Mouse (Mus musculus): ENCODE data around the gene Gpx8.
A peak's percentile ranks its signal among the peaks of the same experiment; 100 is the strongest.

Gene Gpx8

DNA sequence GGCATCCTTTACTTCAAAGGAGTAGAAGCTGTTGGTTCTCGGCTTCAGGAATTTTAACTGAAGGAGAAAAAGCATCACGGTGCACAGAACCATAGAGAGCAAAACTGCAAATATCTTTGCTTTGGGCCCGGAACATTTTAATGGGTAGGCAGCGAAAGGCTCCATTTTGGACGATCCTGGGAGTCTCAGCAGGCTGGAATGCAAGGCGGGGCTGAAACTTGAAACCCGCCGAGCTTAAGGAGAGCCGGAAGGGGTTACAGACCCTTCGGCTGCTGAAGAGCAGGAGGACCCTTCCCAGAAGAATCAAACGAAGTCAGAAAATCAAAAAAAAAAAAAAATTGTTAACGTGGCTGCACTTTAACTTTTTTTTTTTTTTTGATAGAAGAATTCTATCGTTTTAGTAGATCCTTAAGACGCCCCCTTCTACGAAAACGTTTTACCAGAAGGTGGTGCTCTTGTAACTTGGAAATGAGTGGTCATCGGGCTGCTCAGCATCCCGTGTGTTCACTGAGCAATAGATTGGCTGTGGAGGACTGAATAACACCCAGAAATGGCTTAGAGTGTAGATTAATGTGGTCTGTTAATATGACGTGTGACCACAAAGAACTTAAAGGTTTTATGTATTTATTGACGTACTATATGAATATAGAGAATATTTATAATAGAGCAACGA, at the start of gene Gpx8:
Gene Gpx8 (minus strand): TSS at position 200 of the 673 bp plus-strand sequence.
- DNase-seq: no peak

DNA sequence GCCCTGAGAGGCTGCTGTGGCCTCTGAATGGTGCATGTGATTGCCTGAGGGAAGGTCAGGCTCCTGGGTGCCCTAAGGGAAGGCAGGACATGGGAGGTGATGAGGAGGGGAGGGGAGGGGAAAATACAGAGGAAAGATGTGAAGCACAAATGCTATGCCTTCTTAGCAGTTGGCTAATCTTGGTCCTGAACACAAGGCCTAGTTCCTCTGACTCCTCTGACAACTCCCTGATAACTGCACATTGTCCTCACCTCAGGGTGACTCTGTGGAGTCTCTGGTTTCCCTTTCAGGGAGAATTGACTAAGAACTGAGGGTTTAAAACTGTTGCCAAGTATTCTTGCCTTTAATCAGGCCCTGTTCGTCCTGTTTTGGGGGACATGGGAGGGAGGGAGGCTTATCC, 48.4 kb upstream of the Gpx8 start:
- no peak for DNase-seq

DNA sequence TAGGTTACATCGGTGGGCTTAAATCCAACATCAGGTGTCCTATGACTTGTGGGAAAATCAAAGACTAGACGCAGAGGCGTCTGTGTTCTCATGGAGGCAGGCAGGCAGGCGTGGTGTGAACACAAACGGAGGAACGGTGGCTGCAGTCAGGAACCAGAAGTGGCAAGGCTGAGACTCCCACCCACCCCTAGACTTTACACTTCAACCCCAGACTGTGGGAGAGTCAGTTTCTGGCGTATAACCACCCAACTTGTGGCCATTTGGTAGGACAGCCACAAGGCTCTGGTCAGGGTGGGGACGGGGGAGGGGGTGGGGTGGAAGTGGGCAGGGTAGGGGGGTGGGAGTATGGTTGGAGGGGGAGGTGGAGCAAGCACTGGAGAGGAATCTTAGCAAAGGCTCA, 44.3 kb upstream of the Gpx8 start:
- no peak for DNase-seq

DNA sequence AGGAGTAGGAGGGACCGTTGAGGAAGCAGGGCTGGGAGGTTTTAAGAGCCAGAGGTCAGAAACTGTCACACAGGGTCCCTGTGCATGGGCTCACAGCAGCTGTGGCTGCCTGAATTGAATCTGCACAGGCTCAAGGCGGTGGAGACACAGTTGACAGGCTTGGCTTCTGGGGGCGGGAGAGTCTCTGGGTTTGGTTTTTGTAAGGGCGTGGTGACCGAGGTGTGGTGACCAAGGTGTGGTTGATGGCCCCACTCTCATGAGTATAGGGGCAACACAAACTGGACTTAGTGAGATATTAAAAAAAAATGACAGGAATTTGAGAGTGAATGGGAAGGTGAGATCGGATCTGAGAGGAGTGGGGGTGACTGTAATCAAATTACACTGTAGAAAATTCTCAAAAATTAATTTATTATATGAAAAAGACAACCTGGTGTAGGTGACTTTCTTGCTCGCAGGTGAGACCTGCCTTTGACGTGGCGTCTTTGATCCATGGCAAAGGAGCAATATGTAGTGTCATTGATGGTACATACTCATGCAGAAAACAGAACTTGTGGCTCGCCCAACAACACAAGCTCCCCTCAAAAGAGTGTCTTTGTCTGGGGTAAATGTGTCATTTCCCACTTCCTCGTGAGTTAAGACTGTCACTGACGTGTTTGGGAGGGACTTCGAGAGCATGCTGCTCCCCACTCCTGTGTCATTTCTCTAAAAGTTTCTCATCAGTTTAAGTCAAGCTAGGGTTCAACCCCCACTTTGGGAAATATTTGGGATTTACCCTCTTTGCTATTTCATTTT, 41.2 kb upstream of the Gpx8 start:
- no peak for DNase-seq

DNA sequence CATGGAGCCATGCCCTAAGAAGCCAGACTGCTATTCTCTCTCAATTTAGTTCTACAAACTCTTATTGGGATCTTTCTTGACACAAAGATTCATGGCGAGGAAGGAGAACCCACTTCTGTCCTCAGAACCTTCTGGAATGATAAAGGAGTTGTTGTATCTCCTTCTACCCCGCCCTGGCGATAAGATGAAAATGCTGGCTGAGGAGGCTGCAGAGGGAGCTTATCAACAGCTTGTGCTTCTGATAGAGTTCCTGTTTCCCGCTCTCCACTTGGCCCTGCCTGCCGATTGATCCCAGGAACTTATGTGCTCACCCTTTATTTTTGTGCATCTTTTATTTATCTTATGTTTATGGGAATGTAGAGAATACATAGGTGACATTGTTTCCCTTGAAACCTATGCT, 38.5 kb upstream of the Gpx8 start:
- no peak for DNase-seq

DNA sequence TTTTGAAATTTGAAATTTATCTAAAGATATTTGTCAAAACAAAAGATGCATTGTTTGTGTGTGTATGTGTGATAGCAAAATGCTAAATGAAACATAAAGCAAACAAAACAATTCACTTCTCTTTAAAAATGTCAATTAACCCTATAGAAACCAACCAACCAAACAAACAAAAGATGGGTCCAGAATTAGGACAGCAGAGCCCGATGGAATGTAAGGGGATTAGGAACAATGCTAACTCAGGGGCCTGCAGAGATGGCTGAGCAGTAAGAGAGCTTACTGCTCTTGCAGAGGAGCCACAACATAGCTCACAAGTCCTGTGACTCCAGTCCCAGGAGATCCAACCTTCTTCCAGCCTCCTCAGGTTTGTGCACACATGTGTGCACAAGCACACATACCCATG, 35.9 kb upstream of the Gpx8 start:
- DNase-seq: no peak

DNA sequence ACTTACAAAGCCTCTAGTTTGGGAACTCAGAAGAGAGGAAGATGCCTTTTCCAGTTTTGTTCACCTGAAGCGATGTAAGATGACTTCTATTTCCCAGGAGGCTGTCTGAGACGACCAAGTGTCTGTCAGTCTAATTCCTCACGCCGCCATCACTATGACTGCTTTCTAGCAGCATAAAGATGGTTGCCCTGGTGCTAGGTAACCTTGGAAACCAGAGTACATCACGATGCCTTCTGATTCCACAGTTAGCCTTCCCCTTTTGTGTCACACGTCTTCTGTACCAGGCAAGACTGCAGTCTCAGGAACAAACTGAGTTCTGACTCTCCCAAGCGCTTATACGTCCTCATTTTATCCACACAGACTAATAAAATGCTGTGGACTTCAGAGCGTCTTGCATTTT, 32.8 kb upstream of the Gpx8 start:
- no peak for DNase-seq

DNA sequence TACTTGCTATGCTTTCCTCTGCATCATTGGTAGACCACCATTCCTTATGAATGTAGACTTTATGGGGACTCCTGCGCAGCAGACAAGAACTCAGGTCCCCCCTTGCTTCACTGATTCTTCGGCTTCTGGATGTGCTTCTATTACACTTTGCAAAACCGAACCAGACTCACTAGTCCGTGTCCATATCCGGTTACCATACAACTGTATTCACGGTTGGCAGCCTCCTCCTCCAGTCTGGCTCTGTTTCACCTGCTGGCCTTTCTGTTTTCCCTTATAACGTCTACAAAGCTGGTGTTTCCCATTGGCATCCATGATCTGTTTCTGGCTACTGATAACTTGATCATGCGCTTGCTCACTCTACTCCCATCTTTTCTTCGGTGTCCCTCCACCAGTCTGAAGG, 18.3 kb upstream of the Gpx8 start:
- no peak for DNase-seq

DNA sequence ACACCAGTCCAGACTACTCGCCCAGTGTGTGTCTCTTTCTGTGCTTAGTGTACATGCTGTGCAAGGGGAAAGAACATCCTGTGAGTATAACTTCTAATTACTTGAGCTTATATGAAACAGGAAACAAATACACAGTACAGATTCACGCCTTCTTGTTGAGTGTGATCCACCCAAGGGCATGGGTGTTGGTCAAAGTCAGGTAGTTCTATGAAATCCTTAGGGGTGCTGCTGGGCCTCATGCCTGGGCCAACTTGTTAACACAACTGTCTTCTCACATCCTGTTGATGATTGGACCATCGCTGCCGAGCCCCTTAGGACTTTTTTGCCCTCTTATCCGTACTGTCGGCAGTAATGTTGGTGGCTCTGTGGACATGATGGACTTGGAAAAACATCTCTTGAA, 15.5 kb upstream of the Gpx8 start:
- DNase-seq: no peak

DNA sequence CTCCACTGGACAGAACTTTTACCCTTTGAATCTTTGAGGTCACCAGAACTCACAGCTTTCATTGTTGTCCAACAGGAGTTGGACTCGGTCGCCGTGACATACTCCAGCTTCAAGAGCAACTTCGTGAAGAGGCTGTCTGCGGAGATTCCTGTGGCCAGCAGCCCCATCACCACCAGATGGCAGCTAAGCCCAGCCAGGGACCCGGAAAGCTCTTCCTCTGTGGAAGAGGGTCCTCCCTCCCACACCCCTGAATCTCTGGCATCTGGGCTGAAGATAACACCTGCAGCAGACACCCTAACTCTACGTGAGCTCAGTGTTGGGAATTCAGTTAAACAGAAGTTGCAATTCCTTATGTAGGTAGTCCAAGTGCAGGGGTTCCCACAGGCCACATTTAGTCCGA, 9.6 kb upstream of the Gpx8 start:
- DNase-seq: no peak

DNA sequence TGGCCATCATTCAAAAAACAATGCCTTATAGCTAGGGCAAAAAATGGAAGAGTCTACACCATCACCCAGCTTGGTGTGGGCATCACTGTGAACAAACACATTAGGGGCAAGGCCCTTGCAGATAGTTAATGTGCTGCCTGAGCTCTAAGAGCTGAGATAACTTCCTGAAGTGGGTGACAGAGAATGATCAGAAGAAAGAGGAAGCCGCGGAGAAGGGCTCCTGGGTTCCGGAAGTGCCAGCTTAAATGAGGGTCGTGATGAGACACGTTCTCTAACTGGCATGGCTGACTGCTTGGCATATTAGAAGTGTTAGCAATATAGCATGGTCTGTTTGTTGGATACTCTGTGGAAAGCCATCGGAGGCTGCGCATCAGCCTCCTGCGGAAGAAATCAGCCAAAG, 8.0 kb upstream of the Gpx8 start:
- no peak for DNase-seq

DNA sequence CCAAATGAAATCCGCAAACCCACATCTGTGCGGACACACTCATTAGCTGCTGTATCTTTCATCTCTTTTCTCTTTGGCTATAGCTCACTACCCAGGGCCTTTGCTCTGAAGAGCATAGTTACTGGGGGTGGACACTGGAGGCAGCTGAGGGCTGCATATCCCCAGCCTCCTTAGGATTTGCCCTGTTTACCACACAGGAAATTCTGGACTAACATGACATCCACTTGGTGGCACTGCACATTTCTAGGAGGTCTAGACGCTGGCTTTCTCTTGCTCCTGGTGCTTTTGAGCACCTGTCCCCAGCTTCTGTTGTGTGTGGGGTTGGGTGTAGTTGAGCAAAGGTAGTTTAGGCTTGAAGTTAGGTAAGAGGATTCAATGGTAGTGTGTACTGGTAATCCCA, 1.4 kb upstream of the Gpx8 start:
- no peak for DNase-seq

DNA sequence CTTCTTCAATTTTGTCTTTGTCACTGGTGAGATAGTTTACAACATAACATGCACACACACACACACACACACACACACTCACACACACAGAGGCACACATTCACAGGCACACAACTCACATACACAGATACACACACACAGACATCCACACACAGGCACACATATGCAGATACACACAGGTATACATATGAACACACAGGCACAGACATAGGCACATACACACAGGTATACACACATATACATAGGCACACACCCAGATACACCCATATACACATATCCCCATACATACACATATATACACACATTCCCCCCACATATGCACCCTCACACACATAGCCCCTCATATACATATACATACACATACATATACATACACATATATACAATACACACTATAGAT, 808 bp upstream of the Gpx8 start:
- no peak for DNase-seq

DNA sequence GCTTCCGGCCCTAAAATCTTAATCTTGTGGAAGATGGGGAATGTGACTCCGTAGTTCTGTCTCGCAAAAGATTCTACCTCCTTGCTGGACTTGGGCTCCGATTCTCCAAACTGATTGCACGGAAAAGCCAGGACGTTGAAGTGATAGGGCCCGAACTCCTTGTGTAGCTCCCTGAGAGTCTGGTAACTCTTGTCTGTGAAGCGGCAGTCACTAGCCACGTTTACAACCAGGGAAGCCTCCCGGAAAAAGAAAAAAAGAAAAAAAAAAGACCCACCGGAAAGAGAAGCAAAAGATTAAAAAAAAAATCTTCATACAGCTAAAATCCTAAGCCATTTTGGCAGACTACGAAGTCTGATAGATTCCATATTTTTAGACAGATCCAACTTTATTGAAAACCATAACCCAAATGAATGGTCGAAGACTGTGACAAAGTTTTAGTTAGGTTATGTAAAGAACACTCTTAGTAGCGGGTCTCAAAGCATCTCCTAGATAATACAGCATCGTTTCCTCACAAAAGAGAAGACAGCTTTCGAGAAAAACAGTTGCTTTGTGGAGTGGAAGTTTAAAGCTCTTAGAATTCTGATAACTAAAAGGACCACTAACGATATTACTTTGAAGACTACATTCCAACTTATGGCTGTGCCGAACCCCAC, 626 bp downstream of the Gpx8 start:
- DNase-seq: no peak

DNA sequence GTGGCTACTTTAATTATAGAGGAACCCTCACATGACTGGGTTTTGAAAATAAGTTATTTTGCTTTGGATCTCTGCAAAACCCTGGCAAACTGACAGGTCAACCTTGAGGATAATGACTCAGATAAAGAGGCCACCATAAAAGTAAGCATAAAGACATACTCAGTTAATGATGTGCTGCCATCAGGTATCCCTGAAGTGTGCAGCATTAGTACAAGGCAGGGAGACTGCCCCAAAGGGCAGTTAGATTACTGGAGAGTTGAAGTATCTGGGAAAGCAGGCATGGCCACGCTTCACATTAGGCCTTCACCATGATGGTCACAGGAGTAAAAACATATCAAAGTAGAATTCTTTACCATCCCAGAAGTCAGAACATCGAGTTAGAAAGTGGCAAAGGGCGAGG, 1.3 kb downstream of the Gpx8 start:
- no peak for DNase-seq

DNA sequence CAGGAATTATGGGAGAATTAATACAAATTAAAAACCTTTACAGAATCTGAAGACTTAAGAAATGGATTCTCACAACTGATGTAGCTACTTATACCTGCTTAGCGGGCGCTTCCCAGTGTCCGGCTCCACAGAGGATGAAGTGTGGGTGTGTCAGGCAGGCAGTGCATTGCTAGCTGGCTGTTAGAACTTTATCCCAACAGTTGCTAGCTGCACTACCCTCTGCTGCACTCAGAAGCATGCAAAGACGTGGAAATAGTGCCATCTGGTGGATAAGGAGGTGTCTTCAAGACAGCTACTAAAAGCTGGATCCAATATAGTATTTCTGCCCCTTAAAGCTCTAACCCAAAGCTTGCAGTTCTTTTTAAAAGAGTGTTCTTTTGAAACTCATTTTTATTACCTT, 10.4 kb downstream of the Gpx8 start:
- peak; percentile 71 to 76 for DNase-seq

DNA sequence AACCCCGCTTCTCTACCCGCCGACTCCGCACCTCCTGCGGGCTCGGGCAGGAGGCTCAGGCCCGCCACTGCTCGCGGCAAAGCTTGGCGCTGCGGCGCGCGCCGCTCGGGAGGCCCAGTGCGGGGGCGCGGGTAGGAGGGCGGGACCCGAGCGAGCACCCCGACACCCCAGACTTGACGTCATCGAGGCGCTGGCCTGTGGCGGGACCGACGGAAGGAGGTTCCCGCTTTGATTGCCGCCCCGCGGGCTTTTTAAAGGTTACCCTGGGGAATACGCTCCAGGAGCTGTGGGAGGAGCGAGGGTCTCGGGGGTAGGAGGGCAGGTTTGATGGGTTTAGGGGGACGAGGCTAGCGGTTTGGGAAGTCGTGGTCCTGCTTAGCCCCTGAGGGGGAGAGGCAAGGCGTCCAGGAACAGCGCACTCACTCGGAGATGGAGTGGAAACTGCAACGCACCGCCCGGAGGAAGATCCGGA, 11.2 kb downstream of the Gpx8 start, which contains the start of gene Cdc20b:
Gene Cdc20b (plus strand): TSS at position 162 of the 472 bp plus-strand sequence.
- peak; percentile 32 to 50 for DNase-seq

DNA sequence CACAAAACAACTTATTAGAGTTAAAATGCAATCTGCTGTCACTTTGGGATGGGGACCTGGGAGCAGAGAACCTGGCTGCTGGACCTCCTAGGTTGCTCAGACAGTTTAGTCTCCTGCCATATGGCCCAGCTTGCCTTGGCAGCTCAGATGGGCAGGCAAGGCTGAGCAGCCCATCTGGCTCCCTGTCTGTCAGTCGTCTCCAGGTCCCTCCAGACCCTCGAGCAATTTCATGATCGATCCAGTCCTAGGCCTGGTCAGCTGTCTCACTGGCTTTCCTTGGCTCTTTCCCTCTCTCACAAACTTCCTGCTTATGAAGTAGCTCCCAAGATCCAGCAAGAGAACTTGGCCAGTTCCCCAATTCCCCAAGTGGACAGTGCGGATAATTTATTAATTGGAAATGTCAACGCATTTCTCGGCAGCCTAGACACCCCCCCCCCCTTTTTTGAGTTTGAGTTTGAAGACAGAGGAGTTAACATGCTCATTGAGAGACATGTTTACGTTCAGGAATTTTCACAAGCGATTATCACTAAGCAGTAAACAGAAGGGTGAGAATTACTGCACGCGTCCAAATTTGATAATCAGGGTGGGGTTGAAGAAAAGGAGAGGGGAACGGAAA, 11.8 kb downstream of the Gpx8 start:
- DNase-seq: peak; percentile 48 to 56

DNA sequence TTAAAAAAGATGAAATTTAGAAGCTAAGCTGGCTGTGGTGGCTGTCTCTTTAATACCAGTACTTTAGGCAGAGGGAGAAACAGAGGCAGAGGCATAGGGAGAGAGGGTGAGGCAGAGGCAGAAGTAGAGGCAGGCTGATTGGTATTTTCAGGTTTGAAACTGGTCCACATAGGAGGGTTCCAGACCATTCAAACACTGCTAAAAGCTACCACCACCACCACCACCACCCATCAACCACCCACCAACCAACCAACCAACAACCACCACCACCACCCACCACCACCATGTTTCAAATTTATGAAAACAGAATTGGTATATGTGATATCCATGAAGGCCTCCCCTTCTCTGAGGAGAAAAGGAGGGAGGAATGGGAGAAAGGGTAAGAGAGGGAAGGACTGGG, 13.4 kb downstream of the Gpx8 start:
- DNase-seq: no peak

DNA sequence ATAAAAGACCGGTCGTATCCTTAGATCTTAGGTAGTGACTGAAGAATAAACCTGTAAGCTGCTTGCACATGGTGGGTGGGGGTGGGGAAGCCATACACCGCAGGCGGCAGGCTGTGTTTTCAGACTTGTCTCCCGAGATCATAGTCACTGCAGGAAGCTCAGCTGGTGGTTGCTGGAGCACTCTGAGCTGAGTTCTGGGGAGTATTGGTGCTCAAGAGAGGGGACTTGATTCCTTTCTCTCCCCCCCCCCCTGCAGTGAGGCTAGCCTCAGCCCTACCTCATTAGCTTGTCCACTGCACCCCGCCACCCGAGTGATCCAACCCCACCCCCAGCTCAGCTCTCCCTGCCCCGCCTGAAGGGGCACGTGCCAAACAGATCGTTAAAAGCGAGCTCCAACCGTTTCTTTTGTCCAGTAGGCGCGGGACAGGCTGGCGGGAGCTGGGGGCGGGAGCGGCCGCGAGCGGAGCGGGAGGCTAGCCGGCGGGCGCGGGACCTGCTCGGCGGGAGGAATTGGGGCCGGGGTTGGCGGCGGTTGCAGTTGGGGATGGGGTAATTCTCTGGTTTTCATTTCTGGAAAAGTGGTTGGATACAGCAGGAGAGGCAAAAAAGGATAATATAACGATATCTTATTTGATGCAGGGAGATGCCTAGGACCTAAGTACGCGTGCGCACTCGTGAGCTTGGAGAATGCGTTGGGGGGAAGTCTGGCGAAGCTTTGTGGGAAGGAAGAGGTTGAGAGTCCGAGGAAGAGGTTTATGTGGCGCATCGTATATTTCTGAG, 14.2 kb downstream of the Gpx8 start:
- peak; percentile 8 to 37 for DNase-seq

DNA sequence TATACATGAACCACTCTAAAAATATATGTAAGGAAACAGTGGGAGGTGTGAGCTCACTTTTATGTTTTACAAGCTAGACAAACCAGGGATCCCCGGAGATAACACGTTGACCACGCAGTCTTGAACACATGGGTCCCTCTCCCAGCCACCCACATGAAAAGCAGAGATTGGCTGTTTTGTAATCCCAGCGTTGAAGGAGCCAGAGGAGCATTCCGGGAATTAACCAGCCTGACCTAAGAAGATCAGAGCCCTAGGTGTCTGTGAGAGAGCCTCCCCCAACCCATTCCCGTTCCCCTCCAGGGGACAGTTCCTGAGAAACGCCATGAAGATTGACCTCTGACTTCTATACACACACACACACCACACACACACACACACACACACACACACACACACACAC, 14.9 kb downstream of the Gpx8 start:
- no peak for DNase-seq

DNA sequence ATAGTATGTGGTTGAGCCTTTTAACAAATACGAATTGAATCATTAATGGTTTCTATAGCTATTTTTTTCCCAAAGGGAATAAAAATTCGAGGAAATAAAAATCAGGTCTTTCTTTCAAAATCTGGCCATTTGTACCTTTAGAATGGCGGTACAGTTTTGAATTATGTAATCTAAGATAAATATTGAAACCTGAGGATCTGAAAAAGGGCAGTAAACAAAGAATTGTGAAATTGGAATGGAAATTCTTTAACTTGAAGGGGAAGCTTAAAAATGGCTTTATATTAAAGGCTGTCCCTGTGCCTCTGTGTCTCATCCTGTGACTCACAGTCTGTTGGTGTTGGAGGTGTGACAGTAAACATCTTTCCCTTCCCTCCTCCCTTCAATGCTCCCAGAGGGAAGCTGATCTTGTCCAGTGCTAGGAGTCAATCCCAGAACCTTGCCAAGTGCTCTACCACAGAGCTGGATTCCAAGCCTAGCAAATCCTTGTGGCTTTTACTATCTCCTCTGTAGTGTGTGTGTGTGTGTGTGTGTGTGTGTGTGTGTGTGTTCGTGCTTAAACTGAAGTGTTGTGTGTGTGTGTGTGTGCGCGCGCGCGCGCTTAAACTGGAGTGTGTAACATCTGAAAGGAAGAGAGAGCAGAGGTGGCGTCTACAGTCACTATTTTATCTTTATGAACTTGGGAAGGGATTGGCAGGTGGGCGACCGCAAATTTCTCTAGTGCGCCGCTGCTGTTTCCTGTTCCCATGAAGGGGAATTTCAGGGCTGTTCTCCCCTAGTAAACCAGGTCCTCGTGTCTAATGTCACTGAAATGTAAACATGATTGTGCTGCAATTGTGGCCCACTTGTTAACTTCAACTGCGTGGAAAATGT, 22.7 kb downstream of the Gpx8 start:
- no peak for DNase-seq

All from cerebellum, adult 18-20 months (tissue).